Mouse (Mus musculus) cerebellum, adult 11-12 months (tissue): ENCODE measurements at regions not wholly inside any gene's neighbourhood (a gene's known extent, or its start where the extent isn't known, plus 50 kb on each side); places are given as distances from the start of the nearest gene placed in this dataset.

Experiments
- DNase-seq: peaks from one replicate; pipeline ENCODE4 v3.0.0; 2022

DNA sequence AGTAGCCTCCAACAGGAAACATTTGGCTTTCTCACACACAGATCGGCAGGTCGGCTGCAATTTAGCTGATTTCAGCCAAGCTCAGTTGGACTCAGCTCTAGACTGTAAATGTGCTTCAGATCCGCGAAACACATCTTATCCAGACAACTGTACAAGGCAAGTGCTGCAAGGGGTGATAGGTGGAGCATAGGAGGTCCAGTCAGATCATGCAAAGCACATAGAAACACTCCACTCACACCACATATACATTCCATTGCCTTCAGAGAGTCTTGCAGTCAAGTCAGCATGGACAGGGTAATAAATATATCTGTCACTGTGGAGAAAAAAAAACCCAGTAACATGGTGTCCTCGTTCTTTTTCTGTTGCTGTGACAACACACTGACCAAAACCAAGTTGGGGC lies 160.3 kb downstream of the H2al1j start:
- no peak for DNase-seq

DNA sequence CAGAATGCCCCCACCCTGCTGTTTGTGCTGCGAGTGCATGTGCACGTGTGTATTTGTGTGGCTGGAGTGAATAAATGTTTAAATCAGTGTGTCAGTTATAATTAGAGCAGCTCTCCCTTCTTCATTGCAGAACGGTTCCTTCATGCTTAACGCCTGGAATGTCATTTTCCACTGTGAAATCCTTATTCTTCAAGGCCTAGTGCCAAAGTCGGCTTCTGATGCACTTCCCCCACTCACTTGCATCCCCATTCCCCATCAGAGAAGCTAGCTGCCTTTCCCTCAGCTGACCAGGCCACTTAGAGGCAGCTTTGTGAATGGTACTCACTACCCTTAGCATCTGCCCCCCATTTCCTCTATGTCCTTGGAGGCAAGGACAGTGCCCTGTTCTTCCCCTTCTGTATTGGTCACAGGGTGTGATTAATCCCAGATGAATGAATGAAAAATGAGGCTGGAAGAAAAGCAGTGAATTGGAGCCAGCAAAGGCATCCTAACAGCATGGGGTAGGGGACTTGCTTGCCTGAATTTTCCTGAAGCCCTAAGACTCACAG lies 162.6 kb downstream of the H2al1j start:
- DNase-seq = no peak

DNA sequence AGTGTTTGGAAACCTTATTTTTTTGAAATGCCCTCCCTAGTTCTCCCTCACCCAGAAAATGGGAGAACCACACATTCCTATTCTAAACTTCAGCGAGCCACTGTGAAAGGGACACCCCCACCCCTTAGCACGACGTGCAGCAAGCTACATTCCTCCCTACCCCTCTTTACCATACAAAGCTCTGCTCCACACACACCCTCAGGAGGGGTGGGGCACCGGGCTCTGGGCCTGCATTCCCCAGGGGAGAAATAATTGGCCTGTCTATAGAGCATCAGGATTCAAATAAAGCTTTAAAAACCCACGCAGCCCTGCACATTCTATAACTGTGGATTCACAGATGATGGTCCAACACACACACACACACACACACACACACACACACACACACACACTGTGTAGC lies 163.6 kb downstream of the H2al1j start:
- DNase-seq = no peak

DNA sequence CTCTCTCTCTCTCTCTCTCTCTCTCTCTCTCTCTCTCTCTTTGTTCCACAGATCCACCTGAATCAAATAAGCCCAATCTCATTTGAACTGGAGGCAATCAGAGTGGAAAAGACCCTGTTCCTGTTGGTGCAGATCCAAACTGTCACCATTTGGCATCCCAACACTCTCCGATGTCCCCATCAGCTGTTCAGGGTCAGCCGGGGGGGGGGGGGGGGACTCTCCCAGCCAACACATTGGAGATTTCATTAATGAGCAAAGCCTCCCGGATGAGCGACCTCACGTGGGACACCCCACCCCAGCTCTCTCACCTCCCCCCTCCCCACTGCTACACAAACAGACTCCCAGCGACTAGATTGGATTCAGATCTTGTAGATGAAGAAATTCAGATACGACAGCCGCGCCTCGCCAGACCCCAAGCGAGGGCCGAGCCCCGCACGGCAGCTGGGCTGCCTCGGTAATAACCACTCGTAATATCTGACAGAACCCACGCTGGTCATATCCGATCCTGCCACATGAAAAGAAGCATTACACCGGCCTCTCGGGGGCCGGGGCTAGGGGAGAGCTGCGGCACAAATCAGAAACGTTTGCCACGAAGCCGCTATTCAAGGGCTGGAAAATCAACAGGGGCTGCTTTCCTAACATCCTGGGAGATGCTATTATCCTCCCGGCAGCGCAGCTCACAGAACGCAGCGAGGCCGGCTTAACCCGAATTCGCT lies 164.2 kb downstream of the H2al1j start:
- no peak for DNase-seq

DNA sequence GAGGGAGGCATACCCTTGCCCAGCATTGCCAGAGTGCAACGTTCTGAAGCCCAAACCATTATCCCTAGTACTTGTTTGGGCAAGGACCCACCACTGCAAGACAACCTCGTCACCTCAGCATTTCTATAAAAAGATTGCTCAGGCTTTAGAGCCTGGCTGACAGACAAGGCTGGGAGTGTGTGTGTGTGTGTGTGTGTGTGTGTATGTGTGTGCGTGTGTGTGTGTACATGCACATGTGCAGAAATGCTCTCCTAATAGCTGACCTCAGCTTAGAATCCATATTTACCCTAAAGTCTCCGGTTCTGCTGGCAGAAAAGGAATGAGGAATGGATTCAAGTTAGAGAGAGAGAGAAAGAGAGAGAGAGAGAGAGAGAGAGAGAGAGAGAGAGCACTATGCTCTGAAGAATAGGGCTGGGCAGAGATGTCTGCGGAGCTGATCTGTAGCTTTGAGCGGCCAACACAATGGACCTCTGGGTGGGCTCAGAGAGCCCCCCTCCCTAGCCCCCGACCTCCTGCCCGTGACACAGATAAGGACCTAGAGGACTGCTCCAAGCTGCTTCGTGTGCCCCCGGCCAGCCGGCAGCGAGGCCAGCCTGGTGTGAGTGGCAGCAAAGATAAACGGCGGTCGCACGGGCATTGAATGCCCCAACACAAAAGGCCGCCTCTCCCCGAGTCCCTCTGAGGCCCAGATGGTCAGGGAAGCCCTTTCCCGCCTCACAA lies 166.1 kb downstream of the H2al1j start:
- DNase-seq = no peak

DNA sequence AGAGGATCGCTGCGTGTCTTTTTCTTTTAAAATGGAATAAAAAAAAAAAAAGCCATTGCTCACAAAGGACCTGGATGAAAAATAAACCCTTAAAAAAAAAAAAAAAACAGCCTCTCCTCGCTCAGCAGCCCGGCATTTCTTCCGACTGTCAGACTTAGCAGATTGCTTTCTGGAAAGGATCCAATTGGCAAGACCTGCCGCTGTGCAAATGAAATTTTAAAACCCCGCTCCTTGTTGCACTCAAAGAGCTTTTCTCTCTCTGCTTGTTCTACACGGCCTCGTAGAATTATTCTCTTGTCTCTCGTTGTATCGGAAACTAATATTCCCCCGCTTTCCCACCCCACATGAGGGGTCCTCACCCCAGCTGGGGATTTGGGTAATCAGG lies 166.6 kb downstream of the H2al1j start:
- no peak for DNase-seq

DNA sequence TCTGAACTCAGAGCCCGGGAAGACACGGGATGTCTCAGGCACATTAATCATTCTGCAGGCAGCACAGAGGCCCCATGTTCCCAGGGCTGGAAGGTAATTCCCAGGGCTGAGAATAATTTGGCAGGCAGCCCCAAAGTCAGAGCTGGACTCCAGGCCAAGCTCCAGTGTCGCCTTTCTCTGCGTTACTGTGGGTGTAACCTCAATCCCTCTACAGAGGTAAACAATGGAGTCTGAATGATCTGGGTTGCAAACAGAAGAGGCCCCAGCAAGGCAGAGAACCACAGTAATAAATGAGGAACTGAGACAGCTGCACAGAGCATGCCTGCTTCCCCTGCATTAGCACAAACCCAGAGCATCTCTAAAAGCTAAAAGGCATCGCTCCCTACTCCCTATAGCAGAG lies 184.8 kb downstream of the H2al1j start:
- no peak for DNase-seq

DNA sequence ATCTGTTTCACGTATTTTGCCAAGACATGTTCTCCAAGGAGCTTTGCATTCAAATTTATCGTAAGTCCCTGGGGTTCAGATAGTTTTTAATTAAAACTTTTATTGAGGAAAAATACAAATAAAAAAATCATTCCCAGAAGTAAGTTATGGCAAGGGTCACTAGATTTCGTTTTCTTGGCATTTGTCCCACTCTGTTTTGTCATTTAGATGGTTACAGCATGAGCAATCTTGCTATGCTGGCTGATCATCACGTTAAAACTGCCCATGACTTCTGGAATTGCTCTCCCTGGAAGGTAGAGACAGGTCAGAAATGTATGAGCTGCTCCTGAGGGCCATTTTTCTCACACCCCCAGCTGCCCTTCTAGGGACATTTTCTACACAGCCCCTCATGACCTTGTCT lies 185.3 kb downstream of the H2al1j start:
- no peak for DNase-seq

DNA sequence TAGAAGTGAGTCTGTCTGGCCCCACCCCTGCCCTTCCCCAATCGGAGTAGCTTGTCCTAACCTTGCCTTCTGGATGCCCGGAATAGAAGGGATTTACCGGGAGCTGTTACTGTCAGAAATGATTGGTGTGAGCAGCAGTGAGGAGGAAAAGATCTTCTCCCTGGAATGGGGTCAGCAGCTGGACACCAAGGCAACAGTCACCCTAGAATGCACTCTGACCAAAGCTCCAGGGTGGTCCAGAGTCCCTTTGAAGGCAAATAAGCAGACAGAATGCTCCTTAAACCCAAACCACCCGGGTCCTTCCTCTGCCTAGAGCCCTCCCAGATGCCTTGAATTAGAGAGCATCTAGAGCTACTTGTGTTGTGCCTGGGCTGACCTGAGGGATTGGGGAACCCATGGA lies 196.2 kb downstream of the H2al1j start:
- DNase-seq = no peak

DNA sequence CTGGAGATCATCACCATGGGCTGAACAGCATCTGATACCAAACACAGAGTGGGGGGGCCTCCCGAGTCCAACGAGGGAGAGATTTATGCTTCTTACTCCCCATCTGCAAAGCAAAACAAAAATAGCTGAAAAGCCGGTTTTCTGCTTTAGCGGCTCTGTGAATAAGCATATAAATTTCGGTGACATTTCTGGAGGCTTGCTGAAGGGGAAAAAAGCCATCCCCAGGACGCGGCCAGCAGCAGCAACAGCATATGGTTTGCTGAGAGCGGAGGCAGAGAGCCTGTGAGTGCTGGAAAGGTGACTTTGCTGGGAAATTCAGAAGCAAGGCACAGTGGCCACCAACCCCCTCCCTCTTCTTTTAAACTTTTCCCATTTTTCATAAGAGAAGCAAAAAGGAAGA lies 197.7 kb downstream of the H2al1j start:
- no peak for DNase-seq

DNA sequence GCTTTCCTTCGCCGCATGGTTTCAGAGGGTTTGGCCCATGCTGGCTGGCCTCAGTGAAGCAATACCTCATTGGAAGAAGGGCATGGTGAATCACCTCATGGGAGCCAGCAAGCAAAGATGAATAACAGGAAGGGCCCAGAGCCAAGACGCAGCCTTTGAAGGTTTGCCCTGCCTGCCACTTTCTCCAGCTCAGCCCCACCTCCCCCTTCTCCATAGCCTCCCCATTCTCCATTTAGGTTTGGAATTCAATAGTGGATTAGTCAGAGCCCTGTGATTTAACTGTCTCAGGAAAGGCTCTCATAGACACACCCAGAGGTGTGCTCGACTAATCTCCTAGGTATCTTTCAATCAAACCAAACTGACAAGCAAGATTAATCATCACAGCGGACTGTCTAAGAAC lies 201.0 kb downstream of the H2al1j start:
- no peak for DNase-seq

DNA sequence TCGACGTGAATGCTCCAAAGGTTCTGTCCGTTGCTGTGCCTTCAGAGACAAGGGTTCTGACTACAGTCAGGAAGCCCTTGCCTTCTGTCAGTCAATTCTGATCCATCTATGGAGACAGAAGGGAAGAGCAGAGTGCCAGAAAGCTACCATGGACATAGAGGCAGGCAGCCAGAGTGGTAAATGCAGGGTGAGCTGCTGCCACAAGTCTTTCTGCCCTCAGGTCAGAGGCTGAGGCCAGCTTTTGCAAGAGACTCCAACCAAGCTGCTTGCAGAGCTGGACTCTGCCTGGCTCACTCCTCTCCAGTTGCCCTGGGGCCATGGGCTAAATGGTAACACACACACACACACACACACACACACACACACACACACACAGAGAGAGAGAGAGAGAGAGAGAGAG lies 201.6 kb downstream of the H2al1j start:
- no peak for DNase-seq

DNA sequence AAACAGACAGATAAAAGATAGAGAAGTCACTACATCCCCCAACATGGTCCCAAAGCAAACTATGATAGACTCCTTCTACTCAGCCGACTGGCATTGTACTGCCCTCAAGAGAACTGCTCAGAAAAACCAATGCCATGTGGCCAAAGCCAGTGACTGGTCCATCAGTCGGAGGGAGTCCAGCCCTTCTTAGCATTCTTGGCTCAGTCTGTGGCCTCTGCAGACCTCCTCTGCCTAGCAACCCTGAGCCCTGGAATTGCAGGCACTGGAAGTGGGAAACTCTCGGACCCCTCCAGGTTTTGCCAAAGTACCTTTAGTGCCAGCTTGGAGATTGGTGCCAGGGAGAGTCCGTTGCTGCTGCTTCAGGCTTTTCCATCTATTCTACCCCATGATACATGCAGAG lies 205.2 kb downstream of the H2al1j start:
- peak; percentile 4 for DNase-seq

DNA sequence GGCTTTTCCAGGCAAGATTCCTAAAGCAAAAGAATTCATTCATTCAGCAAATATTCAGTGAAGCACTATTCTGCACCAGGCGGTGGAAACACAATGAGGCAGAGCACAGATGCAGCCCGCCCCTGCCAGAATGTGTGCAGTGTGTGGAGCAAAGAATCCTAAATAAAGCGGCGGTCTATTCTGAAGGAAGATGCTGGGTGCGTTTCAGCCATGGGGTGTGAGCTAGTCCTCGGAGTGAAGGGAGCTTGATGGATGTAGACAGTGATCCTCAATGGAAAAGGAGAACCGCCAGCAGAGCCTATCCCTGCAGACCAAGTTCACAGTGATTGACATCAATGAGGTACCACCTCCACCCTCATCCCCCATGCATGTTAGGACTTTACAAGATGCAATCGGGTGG lies 206.2 kb downstream of the H2al1j start:
- DNase-seq = no peak

DNA sequence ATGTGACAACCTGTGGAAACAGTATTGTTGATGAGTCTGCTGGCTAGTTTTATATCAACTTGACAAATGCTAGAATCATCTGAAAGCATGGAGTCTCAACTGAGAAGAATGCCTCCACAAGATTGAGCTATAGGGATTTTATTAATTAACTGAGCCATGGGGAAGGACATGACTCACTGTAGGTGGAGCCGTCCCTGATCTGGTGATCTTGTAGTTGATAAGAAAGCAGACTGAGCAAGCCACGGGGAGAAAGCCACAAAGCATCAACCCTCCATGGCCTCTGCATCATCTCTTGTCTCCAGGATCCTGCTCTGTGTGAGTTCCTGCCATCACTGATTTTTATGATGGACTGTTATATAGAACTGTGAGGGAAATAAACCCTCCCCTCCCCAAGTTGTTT lies 213.4 kb downstream of the H2al1j start:
- no peak for DNase-seq

DNA sequence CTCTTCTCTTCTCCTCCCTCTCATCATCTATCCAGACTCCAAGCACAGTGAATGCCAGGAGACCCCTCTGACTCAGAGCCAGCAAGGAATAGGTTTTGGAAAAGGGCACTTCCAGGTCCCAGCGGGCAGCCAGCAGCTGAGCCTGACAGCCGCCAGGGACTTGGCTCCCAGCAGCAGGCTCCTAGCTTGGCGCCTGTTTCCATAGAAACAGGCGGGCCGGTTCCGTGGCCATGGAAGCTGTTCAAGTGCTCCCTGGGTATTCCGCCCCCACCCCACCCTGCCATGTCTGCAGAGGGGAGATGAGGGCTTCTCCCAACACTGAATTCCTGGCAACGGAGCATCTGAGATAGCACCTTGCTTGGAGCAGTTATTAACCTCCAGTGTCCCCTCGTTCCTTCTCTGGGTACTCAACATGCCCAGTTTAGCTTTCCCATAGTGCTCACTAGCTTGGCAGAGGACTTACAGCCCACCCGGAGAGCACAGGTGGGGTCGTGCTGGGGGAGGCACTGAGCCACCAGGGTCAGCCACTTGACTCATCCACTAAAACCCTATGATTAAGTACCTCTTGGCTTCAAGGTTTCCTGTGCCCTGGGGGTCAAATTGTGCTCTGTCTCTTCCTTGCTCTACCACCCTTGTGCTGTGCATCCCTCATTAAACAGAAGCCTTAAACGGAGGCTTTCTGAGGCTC lies 222.7 kb downstream of the H2al1j start:
- DNase-seq = no peak

DNA sequence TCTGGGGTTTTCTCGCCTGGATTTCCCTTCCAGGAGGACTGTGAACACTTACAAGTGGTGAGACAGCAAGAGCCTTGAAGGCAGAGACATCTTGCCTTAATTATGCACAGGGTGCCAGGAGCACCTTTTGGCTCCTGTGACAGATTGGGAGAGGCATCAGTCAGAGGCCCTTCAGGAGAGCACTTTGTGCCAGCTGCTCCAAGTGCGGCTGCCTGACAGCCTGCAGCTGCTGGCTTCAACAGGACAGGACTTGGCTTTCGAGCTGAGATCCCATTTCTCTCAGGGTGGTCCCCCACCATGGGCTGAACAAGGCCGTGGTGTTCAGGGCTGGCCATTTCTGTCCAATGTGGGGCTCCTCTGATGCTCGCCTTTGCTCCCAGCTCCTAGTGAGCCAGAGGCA lies 224.6 kb downstream of the H2al1j start:
- no peak for DNase-seq

DNA sequence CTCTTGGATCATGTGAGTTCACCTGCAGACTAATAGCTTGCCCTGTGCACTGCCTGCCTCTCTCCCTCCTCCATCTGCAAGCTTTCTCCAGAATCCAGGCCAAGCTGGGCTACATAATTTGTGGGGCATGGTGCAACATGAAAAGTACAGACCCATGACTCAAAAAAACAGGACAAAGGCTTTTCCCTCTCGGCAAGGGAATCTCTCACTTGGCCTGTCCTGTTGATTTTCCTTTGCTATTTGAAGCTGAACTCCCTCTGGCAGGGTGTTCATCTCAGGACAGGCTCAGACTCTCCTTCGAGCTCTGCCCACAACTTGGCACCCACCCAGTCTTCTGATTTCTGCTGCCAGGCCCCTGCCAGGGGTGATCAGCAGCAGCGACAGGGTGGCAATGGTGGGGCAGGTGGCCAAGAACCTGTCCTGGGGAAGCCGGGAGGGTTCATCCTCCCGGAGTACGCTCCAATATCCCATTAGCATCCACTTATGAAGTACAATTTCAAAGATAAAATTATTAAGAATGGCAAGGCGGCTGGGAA lies 227.5 kb downstream of the H2al1j start:
- no peak for DNase-seq

DNA sequence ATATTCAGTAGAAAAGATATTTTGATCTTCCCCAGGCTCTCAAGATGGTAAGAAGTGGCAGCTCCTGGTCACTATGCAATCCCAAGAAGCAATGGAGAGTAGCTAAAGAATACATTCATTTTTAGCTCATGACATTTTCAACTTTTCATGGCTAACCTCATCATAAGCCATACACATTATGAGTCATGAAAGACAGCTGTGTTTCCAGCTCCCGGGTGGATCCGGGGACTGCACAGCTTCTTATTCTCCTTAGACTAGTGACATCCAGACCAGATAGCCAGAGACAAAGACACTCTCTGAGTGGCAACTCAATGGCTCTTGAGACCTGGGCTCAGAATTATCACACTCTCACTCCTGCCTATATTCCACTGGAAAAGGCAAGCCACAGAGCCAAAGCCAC lies 230.6 kb downstream of the H2al1j start:
- no peak for DNase-seq

DNA sequence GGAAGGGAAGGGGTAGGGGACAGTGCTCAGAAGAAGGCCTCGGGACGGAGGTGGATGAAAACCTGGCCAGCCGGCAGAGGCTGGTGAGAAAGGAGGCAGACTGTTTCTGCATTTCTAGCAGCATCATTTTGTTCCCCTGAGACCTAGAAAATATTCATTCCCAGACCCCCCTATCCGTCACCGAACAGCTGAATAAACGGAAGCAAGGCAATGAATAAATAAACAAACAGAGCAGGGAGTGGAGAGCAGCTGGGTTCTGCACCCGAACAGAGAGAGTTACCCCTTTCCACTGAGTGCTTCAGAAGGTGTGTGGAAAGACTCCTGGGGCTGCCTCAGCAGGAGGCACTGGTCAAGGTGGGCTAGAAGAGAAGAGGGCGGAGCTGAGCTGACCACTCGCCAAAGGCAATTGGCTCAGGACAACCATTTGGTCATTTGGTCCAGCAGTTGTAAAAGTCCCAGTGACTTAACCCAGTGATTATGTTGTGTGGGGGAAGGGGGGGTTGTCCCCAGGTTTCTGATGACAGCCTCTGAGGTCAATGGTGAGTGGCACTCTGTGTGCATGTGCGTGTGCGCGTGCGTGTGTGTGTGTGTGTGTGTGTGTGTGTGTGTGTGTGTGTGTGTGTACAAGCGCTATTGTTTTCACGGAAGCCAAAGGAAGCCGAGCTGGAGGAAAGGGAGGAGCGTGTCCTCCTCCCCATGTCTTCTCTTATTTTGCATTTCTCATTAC lies 233.1 kb downstream of the H2al1j start:
- no peak for DNase-seq

DNA sequence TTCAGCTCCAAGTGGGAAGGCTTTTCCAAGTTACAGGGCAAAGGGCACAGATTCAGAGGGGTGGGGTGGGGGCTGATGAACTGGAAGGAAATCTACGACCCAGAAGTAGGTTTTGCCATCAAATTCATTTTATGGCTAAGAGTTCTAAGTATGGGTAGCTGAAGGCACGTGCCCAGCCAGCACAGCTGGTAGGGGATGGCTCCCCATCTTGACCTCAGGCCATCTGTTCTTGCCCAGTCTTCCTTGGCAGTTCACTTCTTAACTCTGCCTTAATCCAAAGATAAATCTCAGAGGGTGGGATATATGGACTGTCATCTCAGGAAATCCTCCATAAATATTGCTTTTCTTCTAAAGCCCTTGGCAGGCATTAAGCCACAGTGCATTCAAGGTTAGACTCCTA lies 238.3 kb downstream of the H2al1j start:
- DNase-seq = no peak

DNA sequence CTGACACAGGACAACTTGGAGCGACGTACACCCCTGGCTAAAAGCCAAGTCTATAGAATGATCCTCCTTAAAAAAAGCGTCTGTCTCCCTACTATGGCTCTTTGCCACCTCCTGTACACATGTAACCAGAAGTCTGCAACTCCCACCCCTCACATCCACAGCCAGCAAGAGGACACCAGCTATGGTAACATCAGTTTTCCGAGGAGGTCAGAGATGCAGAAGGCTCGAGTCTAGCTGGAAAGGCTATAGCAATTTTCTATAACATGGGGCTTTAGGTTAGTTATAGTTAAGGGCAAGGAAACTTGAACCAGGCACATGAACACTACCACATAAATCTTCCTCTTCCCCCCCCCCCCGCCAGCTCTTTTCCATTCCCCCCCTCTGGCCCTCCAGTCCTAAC lies 240.2 kb downstream of the H2al1j start:
- no peak for DNase-seq

DNA sequence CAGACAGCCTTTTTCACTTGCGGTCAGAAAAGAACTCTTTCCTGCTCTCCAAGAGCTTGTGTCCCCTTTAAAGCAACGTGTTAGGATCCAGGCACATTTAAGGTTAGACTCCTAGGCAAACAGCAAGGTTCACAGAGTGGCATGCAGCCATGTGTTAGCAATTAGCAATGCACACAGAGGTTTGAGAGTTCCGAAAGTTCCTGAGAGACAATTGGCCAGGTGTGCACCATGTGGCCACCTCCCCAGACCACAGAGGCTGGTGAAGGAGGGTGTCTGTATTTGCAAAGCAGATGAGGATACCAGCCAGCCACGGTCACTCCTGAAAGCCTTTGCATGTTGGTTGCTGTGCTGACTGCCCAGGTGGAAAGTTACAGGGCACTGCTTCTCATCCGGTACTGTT lies 240.6 kb downstream of the H2al1j start:
- DNase-seq = no peak
